Mouse (Mus musculus) gastrocnemius, postnatal 4 days (tissue): Measurements from ENCODE around the gene Ccnq. TPM values are rescaled to one million over a fixed set of nuclear protein-coding genes. Genes with fewer than 3 reads are reported as not detected.

Source experiments
- DNase-seq, 2 experiments: peaks; one replicate each; pipeline ENCODE4 v3.0.0; 2021 to 2022; ENCODE audit warnings: low spot score in 2 of 2, mixed read lengths in 2 of 2
- long read RNA-seq, 2 experiments: library from polyadenylated mRNA; stranded (forward); transcript quantifications; one replicate each; pipeline ENCODE4 v2.0.0; 2021
- total RNA-seq, 2 experiments: library from RNA; stranded (reverse); gene quantifications; 2 replicates each; pipeline ENCODE4 v1.2.3; 2021

Ccnq gene
- 10 to 100 TPM; 17.2 to 17.7 TPM for total RNA-seq
- long read RNA-seq, experiment 1, transcript Ccnq-201 (1 exons, 1,224 nt): major isoform, 24 of 25 reads
- long read RNA-seq, experiment 1, partial matches to known transcripts: 0 of 25 reads
- long read RNA-seq, experiment 1, other reads (novel, unspliced or antisense): 1 of 25 reads
- long read RNA-seq, experiment 2, transcript Ccnq-201 (1 exons, 1,224 nt): major isoform, 22 of 22 reads
- long read RNA-seq, experiment 2, partial matches to known transcripts: 0 of 22 reads
- long read RNA-seq, experiment 2, other reads (novel, unspliced or antisense): 0 of 22 reads

GRCm38 (mm10) chr11:78750885-78751842 is at the start of gene Ccnq:
Ccnq (minus strand) TSS chr11:78751729.
- peak; percentile 66 to 77 for DNase-seq

DNA sequence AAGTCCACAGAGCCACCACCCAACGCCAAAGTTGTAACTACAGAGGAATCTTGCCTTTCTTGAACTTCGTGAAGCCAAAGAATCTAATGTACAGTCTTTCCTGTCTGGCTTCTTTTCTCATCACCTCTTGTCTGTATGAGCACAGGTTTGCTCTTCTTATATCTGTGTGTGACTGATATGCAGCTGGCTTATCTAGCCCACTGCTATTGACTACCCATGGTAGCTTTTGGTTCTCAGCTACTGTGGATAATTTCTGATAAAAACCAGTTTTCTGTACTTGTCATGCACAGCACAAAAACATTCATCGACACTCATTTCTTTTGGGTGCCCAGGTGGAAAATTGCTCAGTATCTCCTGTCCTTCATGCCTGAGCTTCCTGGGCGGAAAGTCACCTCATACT is 49.6 kb upstream of the Ccnq start:
- DNase-seq: no peak

DNA sequence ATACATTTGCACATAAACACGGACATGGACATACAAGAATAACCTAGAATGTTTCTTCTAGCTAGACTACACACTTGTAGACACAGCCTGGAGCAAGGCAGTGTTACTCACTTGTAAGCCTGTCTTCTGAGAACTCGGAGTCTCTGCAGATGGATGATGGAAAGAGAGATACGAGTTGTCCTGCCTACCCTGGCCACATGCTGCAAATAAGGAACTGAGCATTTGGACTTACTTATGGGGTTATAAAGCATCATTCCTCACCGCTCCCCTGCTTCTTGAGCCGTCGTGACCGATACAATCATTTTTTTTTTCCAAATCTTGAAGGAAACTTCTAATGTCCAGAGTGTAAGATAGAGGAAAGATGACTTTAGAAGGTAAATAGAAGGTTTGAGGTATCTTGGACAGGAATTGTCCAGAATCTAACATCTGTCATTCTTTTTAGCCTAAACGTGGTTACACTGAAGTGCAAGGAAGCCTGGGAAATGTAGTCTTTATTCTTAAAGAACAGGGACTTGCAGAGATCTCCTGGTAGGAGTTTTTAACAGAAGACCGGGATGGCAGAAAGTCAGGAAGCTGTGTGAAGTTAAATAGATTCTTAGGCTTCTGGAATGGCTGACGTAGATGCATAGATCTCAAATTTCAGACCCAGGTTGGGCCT is 44.7 kb upstream of the Ccnq start:
- DNase-seq: no peak

DNA sequence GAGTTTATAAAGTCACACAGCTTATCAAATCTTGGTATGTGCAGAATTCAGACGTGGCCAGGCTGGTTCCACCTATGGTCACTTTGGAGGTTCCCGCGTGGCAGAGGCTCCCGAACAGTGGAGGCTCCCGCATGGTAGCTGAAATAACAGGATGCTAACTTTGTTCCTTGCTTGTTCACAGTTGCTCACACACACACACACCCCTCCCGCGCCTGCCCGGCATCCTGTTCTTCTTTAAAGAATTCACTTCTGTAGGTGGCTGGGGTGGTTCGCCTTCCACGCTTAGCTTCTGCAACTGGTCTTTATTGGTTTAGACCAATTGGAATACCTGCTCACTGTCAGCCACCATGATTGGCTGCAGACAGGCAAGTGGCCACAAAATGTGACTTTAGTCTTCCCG is 41.6 kb upstream of the Ccnq start:
- no peak for DNase-seq

DNA sequence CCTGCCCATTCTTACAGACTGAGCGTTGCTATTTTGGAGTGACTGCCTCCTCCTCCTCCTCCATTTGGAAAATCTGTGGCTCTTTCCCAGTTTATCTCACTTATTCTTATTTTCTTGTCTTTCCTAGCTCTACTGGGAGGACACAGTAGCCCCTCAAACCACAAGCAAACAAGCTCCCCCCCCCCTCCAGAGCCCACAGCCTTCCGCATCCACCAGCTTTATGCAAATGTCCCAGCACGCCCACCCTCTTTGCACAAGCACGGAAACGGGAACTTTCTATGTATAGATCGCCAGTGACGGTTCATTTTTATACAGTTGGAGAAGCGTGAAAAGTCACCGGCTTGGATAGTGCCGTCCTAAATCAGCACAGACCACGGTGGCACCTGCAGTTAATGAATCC is 40.9 kb upstream of the Ccnq start:
- no peak for DNase-seq

DNA sequence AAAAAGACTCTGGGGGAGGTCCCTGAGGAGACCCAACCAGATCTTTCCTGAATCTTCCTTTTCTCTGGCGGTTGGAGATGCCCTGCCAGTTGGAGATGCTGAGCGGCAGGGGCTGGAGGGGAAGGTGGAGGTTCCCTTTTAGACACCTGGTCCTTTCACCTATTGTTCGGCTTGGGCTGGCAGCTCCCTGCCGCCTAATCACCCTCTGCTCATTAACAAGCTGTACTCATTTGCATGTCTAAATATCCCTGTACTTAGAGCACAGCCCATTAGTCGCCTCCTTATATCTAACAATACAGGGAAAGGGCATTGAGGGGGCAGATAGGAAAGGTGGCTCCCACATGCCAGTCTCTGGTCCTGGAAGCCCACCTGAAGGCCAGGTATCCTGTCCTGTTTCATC is 40.5 kb upstream of the Ccnq start:
- no peak for DNase-seq

DNA sequence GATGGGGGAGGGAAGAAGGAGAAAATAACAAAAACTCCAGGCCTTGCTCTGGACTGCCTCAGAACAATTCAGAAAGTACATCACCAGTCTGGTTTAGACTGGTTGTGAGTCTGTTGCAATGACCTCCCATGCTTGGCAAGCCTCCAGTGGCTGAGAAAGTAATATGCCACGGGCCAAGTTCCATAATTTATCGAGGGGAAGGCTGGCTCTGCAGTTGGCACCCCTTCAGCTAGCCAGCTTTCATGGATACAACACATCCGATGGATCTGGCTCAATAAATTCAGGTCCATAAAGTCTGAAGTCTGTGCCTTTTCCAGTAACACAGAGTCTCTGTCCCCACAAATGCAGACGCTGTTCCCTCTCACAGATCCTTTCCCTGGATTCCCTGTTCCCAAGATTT is 40.1 kb upstream of the Ccnq start:
- DNase-seq: peak; percentile 22 to 35

DNA sequence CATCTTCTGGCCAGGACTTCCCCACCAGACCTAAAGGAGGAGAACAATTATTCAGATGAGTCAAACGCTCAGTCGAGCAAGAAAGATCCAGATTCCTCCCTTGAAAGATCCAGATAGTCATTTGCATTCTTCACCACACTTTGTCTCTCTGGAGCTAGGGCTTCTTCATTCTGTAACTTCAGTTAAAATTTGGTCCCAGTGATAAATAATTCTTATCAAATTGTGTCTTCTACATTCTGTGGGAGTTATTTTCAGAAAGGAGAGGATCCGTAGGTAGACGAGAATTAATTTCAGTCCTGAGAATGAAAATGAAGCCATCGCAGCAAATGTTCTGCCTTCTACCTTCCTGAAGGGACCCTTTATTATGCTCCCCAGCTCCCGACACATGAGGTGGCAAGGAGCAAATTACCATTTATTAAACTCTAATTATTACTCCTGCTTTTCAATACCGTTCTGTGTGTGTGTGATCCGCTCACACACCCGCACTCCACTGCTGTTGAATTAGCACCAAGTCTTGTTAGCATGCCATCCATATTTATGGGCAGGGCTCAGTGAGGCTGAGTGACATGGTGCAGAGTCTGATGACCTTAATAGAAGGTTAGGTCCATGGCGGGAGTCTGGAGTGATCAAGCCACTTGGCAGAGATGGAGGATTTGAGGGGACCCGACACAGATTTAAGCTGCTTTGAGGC is 38.0 kb upstream of the Ccnq start:
- DNase-seq: no peak

- no peak for DNase-seq
Observed at GRCm38 (mm10) chr11:78786013-78786431, 34.5 kb upstream of the Ccnq start.

DNA sequence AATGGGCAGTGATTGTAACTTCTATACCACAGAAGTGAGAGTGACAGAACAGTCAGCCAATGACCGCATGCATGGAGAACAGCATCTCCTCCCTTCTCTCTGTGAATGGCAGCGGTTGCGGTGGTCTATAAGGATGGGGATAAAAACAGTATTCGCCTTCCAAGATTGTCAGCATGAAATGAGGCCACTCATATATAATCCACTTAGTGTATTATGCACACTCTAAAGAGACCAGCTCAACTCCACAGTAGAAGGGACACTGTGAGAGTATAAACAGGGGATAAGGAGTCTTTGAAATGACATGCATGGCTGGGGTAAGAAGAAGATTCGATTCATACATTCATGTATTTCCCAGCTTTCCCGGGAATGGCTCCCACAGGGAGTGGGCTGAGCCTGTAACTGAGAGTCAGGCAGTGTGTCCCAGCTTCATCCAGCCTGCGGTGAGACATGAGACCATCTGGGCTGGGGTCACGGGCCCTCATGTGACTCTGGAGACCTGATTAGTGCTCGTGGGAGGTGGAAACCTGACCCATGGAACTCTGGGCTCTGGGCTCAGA is 31.3 kb upstream of the Ccnq start:
- DNase-seq: no peak

DNA sequence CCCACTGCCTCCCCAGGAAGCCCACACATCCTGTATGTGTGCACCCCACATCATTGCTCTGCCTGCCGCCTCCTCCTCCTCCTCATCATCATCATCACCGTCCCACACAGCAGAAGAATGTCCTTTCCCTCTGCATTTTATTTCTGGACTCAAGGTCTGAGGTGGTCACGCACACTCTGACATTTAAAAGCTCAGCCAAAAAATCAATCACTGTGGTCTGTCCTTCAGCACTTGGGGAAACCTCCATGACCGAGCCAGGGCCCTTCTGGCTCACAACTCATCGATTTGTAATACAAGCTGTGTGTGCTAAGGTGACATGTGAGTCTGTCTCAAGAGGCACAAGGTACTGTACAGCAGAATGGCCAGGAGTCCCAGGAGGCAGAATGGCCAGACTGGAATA is 30.8 kb upstream of the Ccnq start:
- DNase-seq: no peak

GRCm38 (mm10) chr11:78780571-78780970 is 29.0 kb upstream of the Ccnq start:
- no peak for DNase-seq

DNA sequence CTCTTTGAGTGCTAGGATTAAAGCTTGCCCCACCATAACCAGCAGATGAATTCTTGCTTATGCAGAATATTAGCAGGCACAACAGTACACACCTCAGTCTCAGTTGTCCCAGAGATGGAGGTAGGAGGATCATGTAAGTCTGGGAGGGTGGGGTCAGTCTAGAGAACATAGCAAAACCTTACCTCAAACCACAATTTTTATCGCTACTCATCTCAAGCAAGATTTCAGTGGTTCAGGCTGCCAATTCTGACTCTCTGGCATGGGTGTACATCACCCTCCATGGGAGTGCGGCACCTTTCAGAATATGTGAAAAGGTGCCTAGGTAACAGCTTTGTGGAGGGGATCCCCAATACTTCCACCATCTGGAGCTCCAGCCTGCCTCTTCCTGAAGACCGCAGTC is 28.5 kb upstream of the Ccnq start:
- no peak for DNase-seq

GRCm38 (mm10) chr11:78777851-78778680 is 26.5 kb upstream of the Ccnq start:
- DNase-seq: no peak

DNA sequence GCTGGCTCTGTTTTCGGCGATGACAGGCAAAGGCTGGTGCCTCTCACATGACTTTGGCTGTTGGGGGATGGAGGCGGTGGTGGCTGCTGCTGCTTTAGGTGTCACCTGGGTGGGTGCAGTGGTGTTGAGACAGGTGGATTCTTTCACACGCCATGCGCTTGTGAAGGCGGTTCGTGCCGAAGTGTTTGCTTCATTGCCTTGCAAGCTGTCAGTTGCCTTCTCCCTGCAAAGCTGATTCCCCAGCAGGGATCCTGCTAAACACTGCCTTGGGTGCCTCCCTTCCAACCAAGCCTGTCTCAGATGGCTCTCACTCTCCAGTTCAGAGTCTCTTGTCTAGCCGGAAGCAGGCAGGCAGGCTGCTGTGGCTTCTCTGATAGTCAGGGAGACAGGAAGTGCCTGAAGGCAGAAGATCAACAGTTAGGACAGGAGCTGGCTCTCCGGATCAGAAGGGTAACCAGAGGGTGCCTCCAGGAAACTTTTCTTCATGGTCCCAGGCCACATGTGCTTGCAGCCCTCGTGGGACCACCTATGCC is 20.3 kb upstream of the Ccnq start:
- no peak for DNase-seq

DNA sequence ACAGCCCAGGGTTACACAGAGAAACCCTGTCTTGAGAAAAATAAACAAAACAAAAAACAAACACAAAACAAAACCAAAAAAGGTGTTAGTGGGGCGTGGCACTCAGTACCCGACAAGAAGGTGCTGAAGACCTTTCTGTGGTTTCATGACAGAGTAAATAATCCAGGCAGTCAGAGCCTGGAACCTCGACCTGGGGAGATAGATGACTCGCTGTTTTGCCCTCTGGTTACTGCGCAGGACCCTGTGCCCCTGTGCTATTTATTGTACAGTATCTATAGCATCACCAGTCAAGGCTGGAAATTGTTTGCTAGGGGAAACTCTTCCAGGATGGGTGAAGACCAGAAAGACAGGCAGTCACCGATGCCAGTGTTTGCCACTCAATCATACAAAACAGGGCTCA is 18.9 kb upstream of the Ccnq start:
- DNase-seq: no peak

DNA sequence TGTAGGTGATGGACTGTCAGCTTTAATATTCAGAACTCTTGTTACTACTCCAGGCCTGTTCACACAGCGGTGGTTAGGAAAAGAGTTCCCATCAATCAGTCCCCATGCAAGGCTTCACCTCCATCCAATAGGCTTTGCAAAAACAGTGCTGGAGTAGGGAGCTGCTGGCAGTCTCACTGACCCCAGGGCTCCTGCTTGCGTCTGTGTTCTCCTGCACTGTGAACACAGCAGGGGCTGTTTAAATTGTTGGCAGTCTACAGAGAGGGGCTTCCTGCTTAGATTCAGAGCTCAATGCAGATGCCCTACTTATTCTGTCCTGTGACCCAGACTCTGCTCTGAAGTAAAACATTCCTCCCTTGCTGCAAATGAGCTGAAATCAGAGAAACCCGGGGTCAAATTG is 17.2 kb upstream of the Ccnq start:
- DNase-seq: no peak

- DNase-seq: no peak
Observed at GRCm38 (mm10) chr11:78766069-78766830, 14.7 kb upstream of the Ccnq start.

DNA sequence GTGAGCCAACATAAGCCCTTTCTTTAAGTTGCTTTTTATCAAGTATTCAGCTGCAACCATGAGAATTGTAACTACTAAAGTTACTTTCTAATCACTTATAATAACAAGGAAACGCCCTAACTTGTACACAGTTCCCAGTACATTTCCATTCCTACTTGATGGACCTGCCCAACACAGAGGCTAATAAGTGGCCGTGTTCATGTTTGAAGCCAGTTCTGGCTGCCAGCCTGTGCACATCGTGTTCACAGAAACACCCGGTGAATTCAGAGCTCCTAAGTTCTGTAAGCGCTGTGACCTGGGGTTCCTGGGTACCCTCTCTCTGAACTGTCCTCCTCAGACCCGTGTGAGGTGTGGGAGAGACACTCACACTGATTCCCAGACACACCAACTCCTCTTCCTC is 13.3 kb upstream of the Ccnq start:
- no peak for DNase-seq
